Mouse (Mus musculus) MEL (cell line): ENCODE data around the gene Slc41a2.

Source experiments
- CTCF ChIP-seq, 3 experiments: IDR thresholded peaks in 2 of 3; conservative IDR thresholded peaks in 1 of 3; 2 replicates each; pipeline ENCODE4 v1.5.1; 2011 to 2012; ENCODE audit warnings: low read length in 3 of 3, low read depth in 2 of 3, mild to moderate bottlenecking in 2 of 3, improper control_type of control experiment in 1 of 3, inconsistent platforms in 1 of 3, mixed read lengths in 1 of 3, moderate library complexity in 1 of 3; ENCODE audit not compliant: control insufficient read depth in 1 of 3, insufficient read depth in 1 of 3, poor library complexity in 1 of 3, severe bottlenecking in 1 of 3
- E2F4 ChIP-seq: IDR thresholded peaks from 2 replicates; pipeline ENCODE4 v1.6.1; 2011; ENCODE audit warnings: low read depth, low read length, improper control_type of control experiment, borderline replicate concordance
- POLR2A ChIP-seq, 2 experiments: IDR thresholded peaks; 2 replicates each; pipeline ENCODE4 v1.6.1; 2011 to 2012; ENCODE audit warnings: low read length in 2 of 2, mild to moderate bottlenecking in 2 of 2, control low read depth in 1 of 2, improper control_type of control experiment in 1 of 2, low read depth in 1 of 2, moderate library complexity in 1 of 2; ENCODE audit not compliant: control insufficient read depth in 1 of 2, insufficient read depth in 1 of 2, poor library complexity in 1 of 2
- TCF12 ChIP-seq: IDR thresholded peaks from 2 replicates; pipeline ENCODE4 v1.6.1; 2014; ENCODE audit warnings: low read depth, mild to moderate bottlenecking, inconsistent platforms, low read length, improper control_type of control experiment, moderate library complexity

DNA sequence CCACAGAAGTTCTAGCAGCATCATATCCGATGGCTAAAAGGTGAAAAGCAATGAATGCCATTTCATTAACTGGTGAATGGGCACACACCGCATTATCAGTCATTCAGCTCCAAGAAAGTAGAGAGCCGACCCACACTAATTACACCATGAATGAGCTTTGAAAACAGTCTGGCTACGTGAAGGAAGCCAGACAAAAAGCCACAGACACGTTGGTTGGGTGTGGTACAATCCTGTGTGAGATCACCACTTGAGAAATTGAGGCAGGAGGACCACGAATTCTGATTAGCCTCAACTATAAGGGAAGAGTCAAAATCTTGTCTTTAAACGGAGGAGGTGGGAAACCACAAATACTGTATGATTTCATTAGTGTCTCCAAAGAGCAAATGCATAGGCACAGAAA is 1.3 kb downstream of the Slc41a2 start:
- TF ChIP-seq POLR2A (IDR thresholded peaks at IDR 0.05; ENCODE audit: control insufficient read depth in 1 of 2, insufficient read depth in 1 of 2, low read depth in 1 of 2, low read length in 2 of 2, poor library complexity in 1 of 2): no peak
- TF ChIP-seq CTCF (IDR thresholded peaks at IDR 0.05 in 2 of 3, conservative IDR thresholded peaks at IDR 0.05 in 1 of 3; ENCODE audit: control insufficient read depth in 1 of 3, insufficient read depth in 1 of 3, low read depth in 2 of 3, low read length in 3 of 3, poor library complexity in 1 of 3, severe bottlenecking in 1 of 3): no peak
- TF ChIP-seq TCF12: no peak
- TF ChIP-seq E2F4: no peak
